Mouse (Mus musculus) forebrain, postnatal 0 days (tissue): Measurements from ENCODE around the gene Slc22a1. TPM values are rescaled to one million over a fixed set of nuclear protein-coding genes. Genes with fewer than 3 reads are reported as not detected.

Experiments used
- ATAC-seq: fragments of 200-750 bp; cut with Nextera tagmentation; 2 replicates; pipeline ENCODE4 v1.8.0; 2017; ENCODE audit warnings: mild to moderate bottlenecking, moderate library complexity
- DNase-seq: peaks from one replicate; pipeline ENCODE4 v3.0.0-alpha.2; 2015
- H3K27ac ChIP-seq: fragments of 300-500 bp; sonication (generic); 2 replicates; pipeline ENCODE4 v1.5.1; 2014; ENCODE audit warnings: low read depth, mild to moderate bottlenecking, antibody characterized with exemption, low read length, moderate library complexity, mixed read lengths
- H3K27me3 ChIP-seq: fragments of 300-500 bp; sonication (generic); 2 replicates; pipeline ENCODE4 v1.6.1; 2014; ENCODE audit warnings: mild to moderate bottlenecking, low read length, mixed read lengths; ENCODE audit not compliant: insufficient read depth
- H3K36me3 ChIP-seq: fragments of 300-500 bp; sonication (generic); 2 replicates; pipeline ENCODE4 v1.6.1; 2014; ENCODE audit warnings: mild to moderate bottlenecking, moderate library complexity; ENCODE audit not compliant: insufficient read depth
- H3K4me1 ChIP-seq: fragments of 300-500 bp; sonication (generic); 2 replicates; pipeline ENCODE4 v1.6.1; 2014; ENCODE audit warnings: antibody characterized with exemption; ENCODE audit not compliant: insufficient read depth
- H3K4me2 ChIP-seq: fragments of 300-500 bp; sonication (generic); 2 replicates; pipeline ENCODE4 v1.6.1; 2014; ENCODE audit warnings: low read depth, mild to moderate bottlenecking, moderate library complexity
- H3K4me3 ChIP-seq: fragments of 300-500 bp; sonication (generic); 2 replicates; pipeline ENCODE4 v1.5.1; 2014; ENCODE audit warnings: low read depth, low read length, mixed read lengths
- H3K9ac ChIP-seq: fragments of 300-500 bp; sonication (generic); 2 replicates; pipeline ENCODE4 v1.6.1; 2014; ENCODE audit warnings: mild to moderate bottlenecking
- H3K9me3 ChIP-seq: fragments of 300-500 bp; sonication (generic); 2 replicates; pipeline ENCODE4 v1.6.1; 2016; ENCODE audit warnings: low read length
- CTCF ChIP-seq: sonication (generic); IDR thresholded peaks from 2 replicates; pipeline ENCODE4 v1.5.1; 2016; ENCODE audit warnings: antibody characterized with exemption, control low read depth, low read depth
- WGBS: fragments of 180-500 bp; shearing (Covaris S2); extraction: QIAGEN DNeasy Blood & Tissue Kit; methylation state at CpG from one replicate; pipeline ENCODE4 v1.1.7; 2014; 5-methylcytosine and 5-hydroxymethylcytosine counted together
- polyA plus RNA-seq: library from polyadenylated mRNA; unstranded; fragments of >200 nt; fragmentation: Nextera tagmentation; extraction: Ambion mirVana; gene quantifications from 2 replicates; pipeline ENCODE4 v1.2.1, GENCODE M21; 2015
- total RNA-seq: library from RNA; depleted of rRNA; stranded (reverse); fragments of >200 nt; gene quantifications from 2 replicates; pipeline ENCODE4 v1.2.3, GENCODE M21; 2014

Gene Slc22a1
- total and polyA plus RNA-seq, 2 experiments from 2014 or later = not detected

DNA sequence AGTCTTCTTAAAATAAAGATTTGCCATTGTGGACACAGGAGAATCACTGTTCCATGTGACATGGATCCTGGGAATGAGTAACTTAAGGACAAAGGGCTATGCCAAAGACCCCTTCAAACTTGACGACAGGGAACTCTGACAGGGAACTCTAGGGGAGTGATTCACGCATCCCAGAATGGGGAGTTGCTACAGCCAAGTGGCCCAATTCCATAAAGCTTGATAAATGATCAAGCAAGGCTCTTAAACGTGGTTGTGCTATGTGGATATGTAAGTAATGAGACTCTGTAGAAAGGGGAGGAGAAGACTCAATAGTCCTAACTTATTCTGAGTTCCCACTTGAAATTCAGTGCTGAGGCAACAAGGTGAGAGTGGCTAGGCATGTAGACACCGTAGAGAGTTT lies 40.8 kb downstream of the Slc22a1 start:
- H3K9ac ChIP-seq = no peak overlapping the region
- WGBS = 55% methylated on average over 4 of the region's 4 CpGs
- H3K27ac ChIP-seq = no peak overlapping the region
- no peak for DNase-seq
- no peaks in the 10 kb centered on the region for H3K4me1 ChIP-seq
- no peak overlapping the region for H3K4me2 ChIP-seq
- no peaks in the 10 kb centered on the region for H3K36me3 ChIP-seq
- TF ChIP-seq CTCF = no peak
- no peaks in the 10 kb centered on the region; the same call in 1 of the 2 replicates for H3K27me3 ChIP-seq
- ATAC-seq = no peak
- H3K4me3 ChIP-seq = no peak overlapping the region
- no peaks in the 10 kb centered on the region for H3K9me3 ChIP-seq

GRCm38 (mm10) chr17:12631771-12632600 lies 43.6 kb downstream of the Slc22a1 start:
- Histone ChIP-seq H3K27me3 (no peaks in the 10 kb centered on the region; the same call in 1 of the 2 replicates), H3K36me3 (no peaks in the 10 kb centered on the region), H3K27ac (no peak overlapping the region), H3K9me3 (no peaks in the 10 kb centered on the region), H3K4me2 (no peak overlapping the region), H3K4me3 (no peak overlapping the region), H3K9ac (no peak overlapping the region), H3K4me1 (no peaks in the 10 kb centered on the region)
- no peak for TF ChIP-seq CTCF
- WGBS = 45% methylated on average over 7 of the region's 7 CpGs
- DNase-seq (no peak), ATAC-seq (no peak)

GRCm38 (mm10) chr17:12630976-12631730 lies 44.5 kb downstream of the Slc22a1 start:
- H3K27ac ChIP-seq = no peak overlapping the region
- ATAC-seq (no peak), DNase-seq (no peak)
- 67% methylated on average over 6 of the region's 6 CpGs for WGBS
- no peaks in the 10 kb centered on the region for H3K36me3 ChIP-seq
- H3K27me3 ChIP-seq = no peaks in the 10 kb centered on the region; the same call in 1 of the 2 replicates
- H3K4me2 ChIP-seq = no peak overlapping the region
- H3K4me3 ChIP-seq = no peak overlapping the region
- no peak overlapping the region for H3K9ac ChIP-seq
- no peak for TF ChIP-seq CTCF
- no peaks in the 10 kb centered on the region for H3K9me3 ChIP-seq
- H3K4me1 ChIP-seq = no peaks in the 10 kb centered on the region

- Histone ChIP-seq H3K27me3 (no peaks in the 10 kb centered on the region), H3K27ac (no peak overlapping the region), H3K4me3 (no peak overlapping the region), H3K9ac (no peak overlapping the region), H3K36me3 (no peaks in the 10 kb centered on the region), H3K4me2 (no peak overlapping the region), H3K9me3 (no peaks in the 10 kb centered on the region), H3K4me1 (no peaks in the 10 kb centered on the region)
- WGBS = 89% methylated on average over 4 of the region's 4 CpGs
- ATAC-seq (no peak), DNase-seq (no peak)
- TF ChIP-seq CTCF = no peak
Measured at GRCm38 (mm10) chr17:12627983-12628382, 47.6 kb downstream of the Slc22a1 start.

- Histone ChIP-seq H3K27me3 (no peaks in the 10 kb centered on the region), H3K4me2 (no peak overlapping the region)
- 70% methylated on average over 2 of the region's 2 CpGs for WGBS
Measured at GRCm38 (mm10) chr17:12619641-12620040, 56.0 kb downstream of the Slc22a1 start.

DNA sequence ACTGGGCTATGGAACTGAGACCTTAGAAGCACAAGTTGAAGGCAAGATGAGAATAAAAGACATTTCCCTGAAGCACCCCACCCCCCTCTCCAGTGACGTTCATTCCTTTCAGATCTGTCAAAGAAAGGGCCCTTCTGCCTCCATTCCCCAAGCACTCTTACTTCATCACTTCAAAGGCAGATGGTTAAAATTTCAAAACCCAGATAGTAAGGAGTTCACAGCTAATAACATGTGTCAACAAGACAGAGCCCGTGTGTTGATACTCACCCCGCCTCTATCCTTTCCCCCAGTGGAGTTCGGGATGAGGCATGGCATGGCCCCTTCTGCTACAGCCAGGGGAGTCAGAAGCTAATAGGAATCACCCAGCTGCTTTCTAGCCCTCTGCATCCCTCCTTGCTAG lies 60.2 kb downstream of the Slc22a1 start:
- no peaks in the 10 kb centered on the region for H3K4me1 ChIP-seq
- no peak overlapping the region for H3K4me3 ChIP-seq
- H3K4me2 ChIP-seq = no peak overlapping the region
- H3K27ac ChIP-seq = no peak overlapping the region
- no peak overlapping the region for H3K9ac ChIP-seq
- H3K27me3 ChIP-seq = no peaks in the 10 kb centered on the region
- no peak for TF ChIP-seq CTCF
- WGBS = 74% methylated on average over 4 of the region's 4 CpGs
- no peaks in the 10 kb centered on the region for H3K36me3 ChIP-seq
- no peaks in the 10 kb centered on the region for H3K9me3 ChIP-seq
- DNase-seq (no peak), ATAC-seq (no peak)

More at GRCm38 (mm10) chr17:12619641-12620040, 56.0 kb downstream of the Slc22a1 start:
- Histone ChIP-seq H3K9ac (no peak overlapping the region), H3K4me1 (no peaks in the 10 kb centered on the region), H3K36me3 (no peaks in the 10 kb centered on the region), H3K27ac (no peak overlapping the region), H3K9me3 (no peaks in the 10 kb centered on the region), H3K4me3 (no peak overlapping the region)
- DNase-seq (no peak), ATAC-seq (no peak)
- no peak for TF ChIP-seq CTCF
